Mouse (Mus musculus): ENCODE results near the gene Nos3. TPM values are rescaled to one million over a fixed set of nuclear protein-coding genes. Genes with fewer than 3 reads are reported as not detected.

Gene Nos3
- polyA plus RNA-seq, 1 experiment: 32.3 TPM

GRCm38 (mm10) chr5:24344477-24345051, 20.0 kb upstream of the Nos3 start:
- DNase-seq (ENCODE audit: low read depth): no peak

- no peak for DNase-seq (ENCODE audit: low read depth)
Observed at GRCm38 (mm10) chr5:24346313-24346712, 18.3 kb upstream of the Nos3 start.

GRCm38 (mm10) chr5:24347186-24347875, 17.3 kb upstream of the Nos3 start:
- no peak for DNase-seq (ENCODE audit: low read depth)

DNA sequence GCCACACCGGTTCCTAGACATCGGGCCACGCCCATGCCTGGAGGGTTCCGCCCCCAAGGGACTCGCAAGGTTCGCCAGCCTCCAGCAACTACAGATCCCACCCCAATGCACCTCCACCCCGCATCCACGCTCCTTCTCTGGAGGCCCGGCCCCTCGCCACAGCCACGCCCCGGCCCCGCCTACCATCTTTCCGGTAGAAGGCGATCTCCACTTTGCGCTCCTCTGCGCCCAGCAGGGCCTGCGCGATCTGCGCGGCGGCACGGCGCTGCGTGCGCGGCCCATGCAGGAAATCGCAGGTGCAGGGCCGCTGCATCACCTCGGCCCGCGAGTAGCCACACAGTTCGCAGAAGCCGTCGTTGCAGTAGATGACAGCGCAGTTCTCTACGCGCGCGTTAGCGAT, 16.5 kb upstream of the Nos3 start:
- no peak for DNase-seq (ENCODE audit: low read depth)

- DNase-seq (ENCODE audit: low read depth): no peak
Observed at GRCm38 (mm10) chr5:24348546-24348945, 16.1 kb upstream of the Nos3 start.

DNA sequence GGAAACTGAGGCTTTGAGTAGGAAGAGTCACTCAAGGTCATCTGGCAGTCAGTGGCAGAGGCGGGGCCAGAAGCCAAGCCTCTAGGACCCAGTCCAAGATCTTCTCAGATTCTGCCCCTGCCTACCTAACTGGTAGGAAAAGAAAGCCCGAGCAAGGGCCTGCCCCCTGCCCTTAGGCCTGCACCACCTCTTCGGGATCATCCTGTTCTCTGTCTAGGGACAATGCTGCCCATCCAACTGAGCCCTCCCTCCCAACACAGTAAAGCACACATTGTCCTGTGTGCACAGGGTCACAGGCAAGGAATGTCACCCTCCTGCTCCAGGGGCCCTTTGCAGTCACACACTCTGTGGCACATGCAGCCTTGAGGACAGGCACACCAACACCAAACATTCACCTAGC, 14.5 kb upstream of the Nos3 start:
- no peak for DNase-seq (ENCODE audit: low read depth)

DNA sequence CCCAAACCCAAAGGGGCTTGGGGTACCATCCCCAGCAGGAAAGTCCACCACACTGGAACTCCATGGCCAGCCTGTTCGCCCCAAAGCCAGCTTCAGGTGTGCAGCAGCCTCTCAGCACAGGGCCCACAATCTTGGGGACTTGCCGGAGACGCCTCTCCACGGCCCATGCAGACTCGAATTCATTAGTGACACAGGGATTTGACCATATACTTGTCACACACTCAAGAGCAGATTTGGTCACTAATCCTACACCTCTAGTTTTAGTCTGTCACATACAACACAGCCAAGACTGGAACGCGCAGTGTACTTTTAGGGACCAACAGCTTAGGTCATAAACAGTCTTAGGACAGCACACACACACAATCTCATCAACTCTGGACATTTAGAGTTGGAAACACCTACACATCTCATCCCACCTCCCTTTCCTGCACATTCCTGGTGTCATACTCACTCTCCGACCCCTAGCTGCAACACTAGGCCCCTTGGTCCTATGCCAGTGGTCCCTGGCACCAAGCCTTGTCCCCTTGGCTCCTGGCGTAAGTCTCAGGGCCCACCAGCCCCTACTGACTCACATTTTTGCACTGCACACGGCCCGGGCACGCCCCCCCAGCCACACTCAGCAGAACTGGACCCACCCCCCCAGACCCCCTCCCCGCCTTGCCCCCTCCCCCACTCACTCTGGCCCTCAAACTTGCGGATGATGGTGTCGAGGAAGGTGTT, 13.9 kb upstream of the Nos3 start:
- no peak for DNase-seq (ENCODE audit: low read depth)

GRCm38 (mm10) chr5:24351278-24351677, 13.3 kb upstream of the Nos3 start, which contains the start of gene Kcnh2:
Gene Kcnh2 (minus strand): TSS chr5:24351604.
- DNase-seq (ENCODE audit: low read depth): no peak

GRCm38 (mm10) chr5:24351701-24352171, 12.9 kb upstream of the Nos3 start:
- no peak for DNase-seq (ENCODE audit: low read depth)

DNA sequence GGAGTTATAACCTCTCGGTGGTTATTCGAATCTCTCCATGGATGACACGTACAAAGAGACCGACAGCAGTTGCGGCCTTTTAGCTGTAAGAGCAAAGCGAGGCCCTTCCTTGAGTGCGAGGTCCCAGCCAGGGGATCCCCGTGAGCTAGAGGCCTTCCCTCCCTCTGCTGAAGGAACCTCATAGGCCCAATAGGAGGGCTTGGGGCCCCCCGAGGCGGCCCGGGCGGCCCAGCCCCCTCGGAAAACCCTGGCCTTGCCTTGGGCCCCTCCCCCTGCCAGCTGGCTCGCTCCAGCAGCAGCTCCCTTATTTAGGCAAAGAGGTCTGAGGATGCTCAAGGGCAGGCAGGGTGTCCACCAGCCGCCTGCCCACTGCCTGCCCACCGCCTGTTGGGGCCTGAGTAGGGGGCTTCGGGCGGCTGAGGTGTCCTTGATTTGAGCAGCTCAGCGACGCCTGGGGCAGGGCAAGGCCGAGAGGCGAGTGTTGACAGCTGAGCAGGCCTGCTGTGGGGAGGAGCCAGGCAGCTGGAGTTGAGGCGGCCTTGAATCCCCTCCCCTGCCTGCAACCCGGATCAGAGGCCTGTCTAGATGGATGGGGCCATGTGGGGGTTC, 12.3 kb upstream of the Nos3 start:
- no peak for DNase-seq (ENCODE audit: low read depth)

GRCm38 (mm10) chr5:24353327-24353726, 11.3 kb upstream of the Nos3 start:
- no peak for DNase-seq (ENCODE audit: low read depth)

- no peak for DNase-seq (ENCODE audit: low read depth)
Observed at GRCm38 (mm10) chr5:24356764-24357163, 7.8 kb upstream of the Nos3 start.

- DNase-seq (ENCODE audit: low read depth): peak; percentile 30
Observed at GRCm38 (mm10) chr5:24357461-24357860, 7.1 kb upstream of the Nos3 start.

DNA sequence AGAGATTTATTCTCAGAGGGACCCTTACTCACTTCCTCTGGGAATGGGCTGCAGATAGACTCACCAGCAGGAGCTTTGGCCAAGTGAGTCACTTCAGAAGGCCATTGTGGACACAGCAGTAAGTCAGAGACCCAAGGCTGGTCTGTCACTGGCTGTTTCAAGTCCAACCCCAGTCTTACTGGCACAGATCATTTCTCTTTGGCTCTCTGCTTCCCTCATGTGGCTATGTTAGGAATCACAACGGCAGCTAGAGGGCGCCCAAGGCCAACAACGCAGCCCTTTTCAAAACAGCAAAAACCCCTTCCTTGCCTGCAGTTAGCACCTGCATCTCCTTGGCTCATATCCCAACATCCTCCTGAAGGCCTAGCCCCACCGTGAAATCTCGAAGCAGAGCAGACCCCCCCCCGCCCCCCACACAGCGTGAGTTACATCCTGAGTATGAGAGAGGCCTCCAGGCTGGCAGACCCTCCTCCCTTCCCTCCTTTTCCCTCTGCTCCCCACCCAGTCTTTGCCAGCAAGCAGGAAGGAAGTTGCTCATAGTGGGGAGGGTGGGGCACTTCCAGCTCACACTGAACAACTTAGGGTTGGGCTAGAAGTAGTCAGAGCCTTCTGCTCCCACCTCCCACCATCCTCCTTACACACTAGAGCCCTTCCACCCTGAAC, 3.7 kb upstream of the Nos3 start:
- DNase-seq (ENCODE audit: low read depth): no peak

- DNase-seq (ENCODE audit: low read depth): no peak
Observed at GRCm38 (mm10) chr5:24363467-24363866, 1.1 kb upstream of the Nos3 start.

DNA sequence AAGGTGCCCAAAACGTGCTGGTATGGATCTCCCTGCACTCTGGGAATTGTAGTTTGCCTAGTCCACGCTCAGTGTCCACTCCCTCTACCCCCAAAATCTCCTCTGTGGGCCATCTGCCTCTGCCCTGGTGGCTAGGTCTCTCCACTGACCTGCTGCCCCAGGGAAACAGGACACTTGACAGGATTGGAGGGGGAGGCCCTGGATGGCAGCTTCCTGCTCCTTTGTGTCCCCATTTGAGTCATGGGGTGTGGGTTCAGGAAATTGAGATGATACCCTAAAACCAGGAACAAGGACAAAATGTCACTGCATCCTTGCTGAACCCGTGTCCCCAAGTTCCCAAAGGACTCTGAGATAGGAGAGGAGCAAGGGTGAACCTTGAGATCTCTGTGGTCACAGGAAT, 549 bp upstream of the Nos3 start:
- no peak for DNase-seq (ENCODE audit: low read depth)

- DNase-seq (ENCODE audit: low read depth): no peak
Observed at GRCm38 (mm10) chr5:24364963-24365362, 353 bp downstream of the Nos3 start.

GRCm38 (mm10) chr5:24365528-24365927, 918 bp downstream of the Nos3 start:
- DNase-seq (ENCODE audit: low read depth): no peak

DNA sequence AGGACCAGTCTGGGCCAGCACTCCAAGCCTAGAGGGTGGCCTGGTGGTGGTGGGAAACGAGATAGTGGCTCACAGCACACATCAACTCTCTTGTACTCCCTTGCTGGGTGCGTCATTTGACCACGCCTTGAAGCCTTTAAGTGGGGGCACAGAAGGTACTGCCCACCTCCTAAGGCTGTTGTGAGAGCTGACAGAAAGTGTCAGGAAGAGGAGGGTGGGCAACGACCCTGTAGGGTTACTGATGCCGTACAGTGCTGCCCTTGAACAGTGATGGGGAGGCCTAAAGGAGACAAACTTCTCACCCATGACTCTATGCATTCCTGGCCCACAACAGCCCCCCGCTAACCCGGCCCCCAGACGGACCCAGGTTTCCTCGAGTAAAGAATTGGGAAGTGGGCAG, 1.8 kb downstream of the Nos3 start:
- DNase-seq (ENCODE audit: low read depth): no peak

DNA sequence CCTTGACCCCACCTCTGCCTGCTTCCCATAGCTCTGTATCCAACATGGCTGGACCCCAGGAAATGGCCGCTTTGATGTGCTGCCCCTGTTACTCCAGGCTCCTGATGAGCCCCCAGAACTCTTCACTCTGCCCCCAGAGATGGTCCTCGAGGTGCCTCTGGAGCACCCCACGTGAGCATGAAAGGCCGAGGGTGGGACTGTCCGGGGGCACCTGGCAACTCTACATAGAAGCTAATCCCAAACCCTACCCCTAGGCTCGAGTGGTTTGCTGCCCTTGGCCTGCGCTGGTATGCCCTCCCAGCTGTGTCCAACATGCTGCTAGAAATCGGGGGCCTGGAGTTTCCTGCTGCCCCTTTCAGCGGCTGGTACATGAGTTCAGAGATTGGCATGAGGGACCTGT, 5.2 kb downstream of the Nos3 start:
- DNase-seq (ENCODE audit: low read depth): no peak

DNA sequence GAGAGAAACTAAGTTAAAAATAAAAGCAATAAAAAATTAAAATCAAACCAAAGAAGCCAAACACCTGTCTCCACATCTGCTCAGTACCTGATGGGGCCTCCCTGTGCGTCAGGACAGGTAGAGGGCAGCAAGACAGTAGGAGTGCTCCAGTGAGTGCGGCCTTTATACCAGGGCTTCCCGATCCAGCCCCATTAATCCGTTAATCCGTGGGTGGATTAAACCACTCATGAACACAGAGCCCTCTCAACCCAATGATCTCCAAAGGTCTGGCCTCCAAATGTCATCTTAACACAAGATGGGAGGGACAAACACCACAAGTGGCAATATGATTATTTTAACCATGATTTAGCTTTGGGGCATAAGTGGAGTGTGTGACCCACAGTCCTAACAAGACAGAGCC, 9.2 kb downstream of the Nos3 start:
- no peak for DNase-seq (ENCODE audit: low read depth)

- DNase-seq (ENCODE audit: low read depth): no peak
Observed at GRCm38 (mm10) chr5:24374216-24374615, 9.6 kb downstream of the Nos3 start.

Data from gonadal fat pad, adult 2 months (tissue).